Mouse (Mus musculus): ENCODE results near the gene Usp11.
A peak's percentile ranks its signal among the peaks of the same experiment; 100 is the strongest.
"Not testable (repeated sequence)": the region's sequence is repeated elsewhere in the genome, so short reads cannot be mapped to it uniquely, and the experiment has no call there.

Usp11 gene

GRCm38 (mm10) chrX:20703741-20704290, at the start of gene Usp11:
Gene Usp11 (plus strand): TSS chrX:20703906.
- no peak for DNase-seq (ENCODE audit: inconsistent ontology term)

- DNase-seq (ENCODE audit: inconsistent ontology term) = no peak
These were observed 46.1 kb upstream of the Usp11 start for GRCm38 (mm10) chrX:20657593-20657992.

- peak; percentile 81 for DNase-seq (ENCODE audit: inconsistent ontology term)
These were observed 45.6 kb upstream of the Usp11 start, which contains the start of gene Uba1 for GRCm38 (mm10) chrX:20658026-20658652. Gene Uba1 (plus strand): TSS chrX:20658326.

GRCm38 (mm10) chrX:20658891-20659406, 44.8 kb upstream of the Usp11 start:
- no peak for DNase-seq (ENCODE audit: inconsistent ontology term)

GRCm38 (mm10) chrX:20662317-20662715, 41.4 kb upstream of the Usp11 start:
- no peak for DNase-seq (ENCODE audit: inconsistent ontology term)

GRCm38 (mm10) chrX:20662716-20663443, 40.8 kb upstream of the Usp11 start:
- DNase-seq (ENCODE audit: inconsistent ontology term) = peak; percentile 89

GRCm38 (mm10) chrX:20663444-20663790, 40.3 kb upstream of the Usp11 start:
- DNase-seq (ENCODE audit: inconsistent ontology term) = peak; percentile 5

- peak; percentile 92 for DNase-seq (ENCODE audit: inconsistent ontology term)
These were observed 16.1 kb upstream of the Usp11 start, which contains the start of gene Cdk16 for GRCm38 (mm10) chrX:20687519-20688067. Gene Cdk16 (plus strand): TSS chrX:20687954.

GRCm38 (mm10) chrX:20688068-20688547, 15.6 kb upstream of the Usp11 start:
- DNase-seq (ENCODE audit: inconsistent ontology term) = peak; percentile 93

- peak; percentile 79 for DNase-seq (ENCODE audit: inconsistent ontology term)
These were observed 15.1 kb upstream of the Usp11 start for GRCm38 (mm10) chrX:20688615-20689014.

- DNase-seq (ENCODE audit: inconsistent ontology term) = no peak
These were observed 12.1 kb upstream of the Usp11 start for GRCm38 (mm10) chrX:20691566-20691965.

- no peak for DNase-seq (ENCODE audit: inconsistent ontology term)
These were observed 11.1 kb upstream of the Usp11 start for GRCm38 (mm10) chrX:20692616-20693015.

GRCm38 (mm10) chrX:20695842-20696241, 7.9 kb upstream of the Usp11 start:
- DNase-seq (ENCODE audit: inconsistent ontology term) = no peak

- peak; percentile 87 for DNase-seq (ENCODE audit: inconsistent ontology term)
These were observed 783 bp downstream of the Usp11 start for GRCm38 (mm10) chrX:20704295-20705082.

- DNase-seq (ENCODE audit: inconsistent ontology term) = no peak
These were observed 1.3 kb downstream of the Usp11 start for GRCm38 (mm10) chrX:20705083-20705402.

- DNase-seq (ENCODE audit: inconsistent ontology term) = no peak
These were observed 25.0 kb downstream of the Usp11 start for GRCm38 (mm10) chrX:20728681-20729080.

GRCm38 (mm10) chrX:20730048-20730447, 26.3 kb downstream of the Usp11 start:
- DNase-seq (ENCODE audit: inconsistent ontology term) = not testable (repeated sequence)

- DNase-seq (ENCODE audit: inconsistent ontology term) = no peak
These were observed 32.8 kb downstream of the Usp11 start for GRCm38 (mm10) chrX:20736479-20736878.

GRCm38 (mm10) chrX:20748829-20749228, 45.1 kb downstream of the Usp11 start:
- no peak for DNase-seq (ENCODE audit: inconsistent ontology term)

GRCm38 (mm10) chrX:20761201-20761600, 57.5 kb downstream of the Usp11 start:
- peak; percentile 18 for DNase-seq (ENCODE audit: inconsistent ontology term)

Data from Muller cell, postnatal 12 days (primary cell).